Mouse (Mus musculus) heart, embryonic 14.5 days (tissue): Measurements from ENCODE around the gene Fbxo36. TPM values are rescaled to one million over a fixed set of nuclear protein-coding genes. Genes with fewer than 3 reads are reported as not detected.

Experiments
- ATAC-seq: fragments of 200-750 bp; cut with Nextera tagmentation; 2 replicates; pipeline ENCODE4 v1.8.0; 2017; ENCODE audit warnings: low read depth, moderate TSS enrichment; ENCODE audit not compliant: insufficient number of reproducible peaks, insufficient read depth, low FRiP score
- H3K27ac ChIP-seq, 2 experiments: fragments of 200-500 bp in 1 of 2; fragments of 300-500 bp in 1 of 2; sonication (generic) in 1 of 2; replicated peaks in 1 of 2; 2 replicates each; pipeline ENCODE4 v1.5.1; 2012 to 2014; ENCODE audit warnings: low read depth in 2 of 2, low read length in 2 of 2, control low read depth in 1 of 2, mild to moderate bottlenecking in 1 of 2, mixed read lengths in 1 of 2; ENCODE audit not compliant: control insufficient read depth in 1 of 2, insufficient read depth in 1 of 2
- H3K27me3 ChIP-seq: fragments of 300-500 bp; sonication (generic); 2 replicates; pipeline ENCODE4 v1.6.1; 2014; ENCODE audit warnings: mild to moderate bottlenecking, low read length, control low read depth; ENCODE audit not compliant: control insufficient read depth, insufficient read depth
- H3K36me3 ChIP-seq: fragments of 300-500 bp; sonication (generic); 2 replicates; pipeline ENCODE4 v1.6.1; 2014; ENCODE audit warnings: mild to moderate bottlenecking, control low read depth, low read length, mixed read lengths; ENCODE audit not compliant: control insufficient read depth, insufficient read depth
- H3K4me1 ChIP-seq, 2 experiments: fragments of 200-500 bp in 1 of 2; fragments of 300-500 bp in 1 of 2; sonication (generic) in 1 of 2; 2 replicates each; pipeline ENCODE4 v1.6.1; 2012 to 2014; ENCODE audit warnings: low read length in 2 of 2, control low read depth in 1 of 2, mixed read lengths in 1 of 2; ENCODE audit not compliant: control insufficient read depth in 2 of 2, insufficient read depth in 2 of 2
- H3K4me2 ChIP-seq: fragments of 300-500 bp; sonication (generic); 2 replicates; pipeline ENCODE4 v1.6.1; 2014; ENCODE audit warnings: mild to moderate bottlenecking, low read length
- H3K4me3 ChIP-seq, 2 experiments: fragments of 200-500 bp in 1 of 2; fragments of 300-500 bp in 1 of 2; sonication (generic) in 1 of 2; 2 replicates each; pipeline ENCODE4 v1.5.1; 2012 to 2014; ENCODE audit warnings: low read length in 2 of 2, mild to moderate bottlenecking in 2 of 2, control low read depth in 1 of 2, low read depth in 1 of 2, moderate library complexity in 1 of 2; ENCODE audit not compliant: control insufficient read depth in 1 of 2, insufficient read depth in 1 of 2
- H3K9ac ChIP-seq: fragments of 300-500 bp; sonication (generic); 2 replicates; pipeline ENCODE4 v1.6.1; 2014; ENCODE audit warnings: mild to moderate bottlenecking, low read length
- H3K9me3 ChIP-seq: fragments of 300-500 bp; sonication (generic); 2 replicates; pipeline ENCODE4 v1.6.1; 2016; ENCODE audit warnings: low read length, control low read depth; ENCODE audit not compliant: control insufficient read depth
- WGBS: fragments of 180-500 bp; shearing (Covaris S2); extraction: QIAGEN DNeasy Blood & Tissue Kit; methylation state at CpG from one replicate; pipeline ENCODE4 v1.1.7; 2014; 5-methylcytosine and 5-hydroxymethylcytosine counted together
- polyA plus RNA-seq: library from polyadenylated mRNA; unstranded; fragments of >200 nt; fragmentation: Nextera tagmentation; extraction: Ambion mirVana; gene quantifications from 2 replicates; pipeline ENCODE4 v1.2.1, GENCODE M21; 2014

Gene Fbxo36
- polyA plus RNA-seq, 1 experiment from 2014 or later = 9.3 TPM

- Histone ChIP-seq H3K9me3 (no peaks in the 10 kb centered on the region), H3K9ac (no peak overlapping the region), H3K36me3 (no peaks in the 10 kb centered on the region), H3K27me3 (no peaks in the 10 kb centered on the region), H3K4me2 (no peak overlapping the region), H3K4me1 (peaks cover 4% of the 10 kb centered on the region in 2 experiments; a peak in 2 of 4 replicates), H3K27ac (no peak overlapping the region), H3K4me3 (no peak overlapping the region)
- no peak for ATAC-seq
- WGBS = 75% methylated on average over 4 of the region's 4 CpGs
These were observed 29.2 kb downstream of the Fbxo36 start for GRCm38 (mm10) chr1:84868841-84869240.

- Histone ChIP-seq H3K27me3 (no peaks in the 10 kb centered on the region), H3K4me3 (no peak overlapping the region), H3K4me1 (peaks cover 2 to 3% of the 10 kb centered on the region in 2 experiments; a peak in 2 of 4 replicates), H3K36me3 (no peaks in the 10 kb centered on the region), H3K4me2 (peak overlapping the region; percentile 23; the same call in 1 of the 2 replicates), H3K9me3 (no peaks in the 10 kb centered on the region), H3K9ac (no peak overlapping the region), H3K27ac (no peak overlapping the region)
- 20% methylated on average over 7 of the region's 7 CpGs for WGBS
- 0 out of 2 replicates have a peak, but pooled peaks have one; percentile 26 for ATAC-seq
These were observed 29.9 kb downstream of the Fbxo36 start for GRCm38 (mm10) chr1:84869498-84869897.

- H3K9me3 ChIP-seq = no peaks in the 10 kb centered on the region
- ATAC-seq = no peak
- WGBS = 46% methylated on average over 6 of the region's 6 CpGs
- H3K27me3 ChIP-seq = no peaks in the 10 kb centered on the region
- no peak overlapping the region for H3K9ac ChIP-seq
- no peak overlapping the region for H3K27ac ChIP-seq
- H3K36me3 ChIP-seq = no peaks in the 10 kb centered on the region
- H3K4me2 ChIP-seq = no peak overlapping the region
- no peaks in the 10 kb centered on the region; a peak in 1 of 4 replicates for H3K4me1 ChIP-seq
- no peak overlapping the region for H3K4me3 ChIP-seq
These were observed 31.5 kb downstream of the Fbxo36 start for GRCm38 (mm10) chr1:84871131-84871530.

- H3K27ac ChIP-seq = no peak overlapping the region
- ATAC-seq = no peak
- H3K4me2 ChIP-seq = no peak overlapping the region
- no peaks in the 10 kb centered on the region for H3K27me3 ChIP-seq
- H3K4me1 ChIP-seq = no peaks in the 10 kb centered on the region; a peak in 1 of 4 replicates
- no peaks in the 10 kb centered on the region for H3K9me3 ChIP-seq
- WGBS = 44% methylated on average over 3 of the region's 3 CpGs
- no peaks in the 10 kb centered on the region for H3K36me3 ChIP-seq
- H3K9ac ChIP-seq = no peak overlapping the region
- H3K4me3 ChIP-seq = no peak overlapping the region
These were observed 32.5 kb downstream of the Fbxo36 start for GRCm38 (mm10) chr1:84872105-84872504.

GRCm38 (mm10) chr1:84872939-84873338, 33.3 kb downstream of the Fbxo36 start:
- H3K4me1 ChIP-seq = no peaks in the 10 kb centered on the region; a peak in 1 of 4 replicates
- no peak overlapping the region for H3K27ac ChIP-seq
- no peak overlapping the region for H3K4me2 ChIP-seq
- no peaks in the 10 kb centered on the region for H3K9me3 ChIP-seq
- WGBS = 64% methylated on average over 4 of the region's 4 CpGs
- H3K9ac ChIP-seq = no peak overlapping the region
- no peak for ATAC-seq
- H3K27me3 ChIP-seq = no peaks in the 10 kb centered on the region
- H3K4me3 ChIP-seq = no peak overlapping the region
- no peaks in the 10 kb centered on the region for H3K36me3 ChIP-seq

- Histone ChIP-seq H3K9ac (no peak overlapping the region), H3K27me3 (no peaks in the 10 kb centered on the region), H3K4me2 (no peak overlapping the region), H3K4me3 (no peak overlapping the region), H3K9me3 (no peaks in the 10 kb centered on the region), H3K4me1 (no peaks in the 10 kb centered on the region), H3K27ac (no peak overlapping the region), H3K36me3 (no peaks in the 10 kb centered on the region)
- ATAC-seq = no peak
- WGBS = 77% methylated on average over 2 of the region's 2 CpGs
These were observed 37.9 kb downstream of the Fbxo36 start for GRCm38 (mm10) chr1:84877590-84877989.

- Histone ChIP-seq H3K4me1 (no peaks in the 10 kb centered on the region), H3K27ac (no peak overlapping the region), H3K9ac (no peak overlapping the region), H3K9me3 (no peaks in the 10 kb centered on the region), H3K4me3 (no peak overlapping the region), H3K27me3 (no peaks in the 10 kb centered on the region), H3K36me3 (no peaks in the 10 kb centered on the region), H3K4me2 (no peak overlapping the region)
- ATAC-seq = no peak
- WGBS = 93% methylated on average over 8 of the region's 8 CpGs
These were observed 40.0 kb downstream of the Fbxo36 start for GRCm38 (mm10) chr1:84879571-84880120.
